Mouse (Mus musculus): ENCODE results near the gene BC048671. TPM values are rescaled to one million over a fixed set of nuclear protein-coding genes. Genes with fewer than 3 reads are reported as not detected.

BC048671 gene
- total and polyA plus RNA-seq, 3 experiments = not detected

DNA sequence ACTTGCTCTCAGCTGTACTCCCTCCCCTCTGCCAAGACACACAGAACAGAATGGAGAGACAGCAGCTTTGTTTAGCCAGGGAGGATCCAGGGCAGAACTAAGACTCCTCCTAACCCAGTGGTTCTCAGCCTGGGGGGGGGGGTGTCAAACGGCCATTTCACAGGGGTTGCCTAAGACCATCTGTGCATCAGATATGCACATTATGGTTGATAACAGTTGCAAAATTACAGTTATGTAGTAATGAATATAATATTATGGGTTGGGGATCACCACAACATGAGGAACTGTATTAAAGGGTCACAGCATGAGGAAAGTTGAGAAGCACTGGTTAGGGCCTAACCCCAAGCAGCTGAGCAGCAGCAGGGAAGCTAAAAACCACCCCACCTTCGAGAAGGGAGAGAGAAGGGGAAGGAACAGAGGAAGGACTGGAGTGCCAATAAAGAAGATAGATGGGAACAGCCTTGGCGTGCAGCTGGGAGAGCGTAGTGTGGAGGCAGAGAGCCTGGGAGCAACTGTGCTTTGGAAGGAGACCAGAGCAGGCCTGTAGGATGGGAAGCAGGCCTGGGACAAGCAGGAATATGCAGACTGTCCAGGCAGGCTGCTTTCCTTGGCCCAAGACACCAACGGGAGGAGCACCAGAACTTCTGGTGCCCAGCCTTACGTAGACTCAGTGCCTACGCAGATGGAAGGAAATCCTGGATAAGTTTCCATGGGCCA lies 18.6 kb downstream of the BC048671 start:
- H3K4me3 ChIP-seq (replicated peaks in 1 of 3; ENCODE audit: low read depth in 2 of 3, low read length in 2 of 3, poor library complexity in 1 of 3) = no peak overlapping the region
- no peaks in the 10 kb centered on the region for H3K4me1 ChIP-seq (ENCODE audit: control insufficient read depth in 1 of 2, insufficient read depth in 2 of 2)
- in situ Hi-C loops (cut with MboI; ENCODE audit: low pct_ligation_motif_present, low pct_unique_long_range_greater_than_20kb, low sequenced_read_pairs) = loop anchor here (10.0 kb wide), 1 partner anchor 635 kb away; no protein-coding TSS in a partner anchor
- peaks cover 36% of the 10 kb centered on the region for H3K27me3 ChIP-seq (replicated peaks)
- no peak for TF ChIP-seq MAFK (IDR thresholded peaks at IDR 0.05; ENCODE audit: insufficient replicate concordance, low read length)
- TF ChIP-seq MXI1 (IDR thresholded peaks at IDR 0.05; ENCODE audit: low read depth, low read length) = no peak
- no peak for TF ChIP-seq JUN (IDR thresholded peaks at IDR 0.05; ENCODE audit: insufficient read depth, low read depth, low read length)
- TF ChIP-seq KAT2A (IDR thresholded peaks at IDR 0.05; ENCODE audit: insufficient replicate concordance, low read length) = no peak
- no peak for TF ChIP-seq RCOR1 (conservative IDR thresholded peaks at IDR 0.05; ENCODE audit: low read depth, low read length)
- no peak for TF ChIP-seq UBTF (IDR thresholded peaks at IDR 0.05; ENCODE audit: low read depth, low read length)
- TF ChIP-seq SIN3A (IDR thresholded peaks at IDR 0.05; ENCODE audit: low read length) = no peak
- TF ChIP-seq CHD1 (IDR thresholded peaks at IDR 0.05; ENCODE audit: low read depth, low read length) = no peak
- no peaks in the 10 kb centered on the region for H3K36me3 ChIP-seq (replicated peaks in 1 of 2; ENCODE audit: control insufficient read depth in 1 of 2, insufficient read depth in 1 of 2, low read length in 1 of 2)
- H3K27ac ChIP-seq (ENCODE audit: insufficient read depth, low read depth) = no peak overlapping the region
- no peaks in the 10 kb centered on the region for H3K79me2 ChIP-seq (replicated peaks; ENCODE audit: control insufficient read depth, extremely low read depth, insufficient read depth, poor library complexity, severe bottlenecking)
- no peak for DNase-seq (ENCODE audit: extremely low read depth)
- no peak overlapping the region for H3K9ac ChIP-seq (ENCODE audit: insufficient read depth, low read depth)
- H3K9me3 ChIP-seq (replicated peaks; ENCODE audit: low read length) = peaks cover 6% of the 10 kb centered on the region
- dilution Hi-C loops (cut with MboI; ENCODE audit: extremely low pct_ligation_motif_present, extremely low pct_unique_long_range_greater_than_20kb, low sequenced_read_pairs) = no loop called here
- no peak overlapping the region for H3K4me2 ChIP-seq (ENCODE audit: insufficient read depth, low read depth, poor library complexity, severe bottlenecking)

DNA sequence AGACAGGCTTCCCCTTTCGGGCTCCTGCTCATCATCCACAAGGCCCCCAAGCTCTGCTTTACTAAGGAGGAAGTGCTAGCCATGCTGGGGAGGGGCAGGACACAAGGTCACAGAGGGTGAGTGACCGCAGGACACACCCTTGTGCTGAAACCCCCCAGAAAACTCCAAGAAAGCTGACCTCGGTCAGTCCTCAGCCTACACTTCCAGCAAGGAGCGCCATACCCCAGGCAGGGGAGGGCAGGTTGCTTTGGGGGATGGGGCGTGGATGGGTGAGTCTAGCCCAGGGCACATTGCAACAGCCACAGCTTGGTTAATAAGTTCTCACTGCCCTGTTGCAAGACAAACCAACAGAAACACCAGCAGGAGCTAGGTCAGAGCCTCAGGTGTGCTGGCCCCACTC lies 19.4 kb downstream of the BC048671 start:
- Histone ChIP-seq H3K4me2 (ENCODE audit: insufficient read depth, low read depth, poor library complexity, severe bottlenecking) (no peak overlapping the region), H3K27ac (ENCODE audit: insufficient read depth, low read depth) (no peak overlapping the region), H3K79me2 (replicated peaks; ENCODE audit: control insufficient read depth, extremely low read depth, insufficient read depth, poor library complexity, severe bottlenecking) (no peaks in the 10 kb centered on the region), H3K4me1 (ENCODE audit: control insufficient read depth in 1 of 2, insufficient read depth in 2 of 2) (peaks cover 0 to 2% of the 10 kb centered on the region in 2 experiments; a peak in 1 of 4 replicates), H3K9ac (ENCODE audit: insufficient read depth, low read depth) (no peak overlapping the region), H3K27me3 (replicated peaks) (peaks cover 44% of the 10 kb centered on the region), H3K4me3 (replicated peaks in 1 of 3; ENCODE audit: low read depth in 2 of 3, low read length in 2 of 3, poor library complexity in 1 of 3) (no peak overlapping the region), H3K36me3 (replicated peaks in 1 of 2; ENCODE audit: control insufficient read depth in 1 of 2, insufficient read depth in 1 of 2, low read length in 1 of 2) (no peaks in the 10 kb centered on the region), H3K9me3 (replicated peaks; ENCODE audit: low read length) (peaks cover 6% of the 10 kb centered on the region)
- DNase-seq (ENCODE audit: extremely low read depth) = no peak
- TF ChIP-seq MYC (IDR thresholded peaks at IDR 0.05; ENCODE audit: low read depth, low read length) = no peak
- no peak for TF ChIP-seq ZKSCAN1 (IDR thresholded peaks at IDR 0.05; ENCODE audit: borderline replicate concordance, low read depth, low read length)
- no peak for TF ChIP-seq EP300 (IDR thresholded peaks at IDR 0.05; ENCODE audit: low read length)
- no peak for TF ChIP-seq USF2 (conservative IDR thresholded peaks at IDR 0.05; ENCODE audit: low read depth, low read length)
- no peak for TF ChIP-seq SMC3 (IDR thresholded peaks at IDR 0.05; ENCODE audit: low read depth, low read length)
- no peak for TF ChIP-seq GABPA (IDR thresholded peaks at IDR 0.05; ENCODE audit: insufficient replicate concordance, low read depth, low read length)
- no peak for TF ChIP-seq CHD2 (IDR thresholded peaks at IDR 0.05; ENCODE audit: low read length)
- no peak for TF ChIP-seq MXI1 (IDR thresholded peaks at IDR 0.05; ENCODE audit: low read depth, low read length)
- no peak for TF ChIP-seq CTCF (conservative IDR thresholded peaks at IDR 0.05 in 1 of 2, IDR thresholded peaks at IDR 0.05 in 1 of 2; ENCODE audit: low read depth in 2 of 2, low read length in 2 of 2)
- no peak for TF ChIP-seq HCFC1 (IDR thresholded peaks at IDR 0.05; ENCODE audit: low read depth, low read length)
- no peak for TF ChIP-seq ZC3H11A (IDR thresholded peaks at IDR 0.05; ENCODE audit: low read depth, low read length)
- TF ChIP-seq RAD21 (IDR thresholded peaks at IDR 0.05; ENCODE audit: low read depth, low read length) = no peak
- TF ChIP-seq E2F4 (IDR thresholded peaks at IDR 0.05; ENCODE audit: insufficient replicate concordance, low read depth, low read length) = no peak
- TF ChIP-seq POLR2A (IDR thresholded peaks at IDR 0.05; ENCODE audit: low read depth, low read length) = no peak
- TF ChIP-seq RCOR1 (conservative IDR thresholded peaks at IDR 0.05; ENCODE audit: low read depth, low read length) = no peak
- TF ChIP-seq NRF1 (IDR thresholded peaks at IDR 0.05; ENCODE audit: low read depth, low read length) = no peak
- TF ChIP-seq JUND (conservative IDR thresholded peaks at IDR 0.05; ENCODE audit: low read depth, low read length) = no peak
- in situ Hi-C loops (cut with MboI; ENCODE audit: low pct_ligation_motif_present, low pct_unique_long_range_greater_than_20kb, low sequenced_read_pairs) = loop anchor here (10.0 kb wide), 1 partner anchor 636 kb away; no protein-coding TSS in a partner anchor
- dilution Hi-C loops (cut with MboI; ENCODE audit: extremely low pct_ligation_motif_present, extremely low pct_unique_long_range_greater_than_20kb, low sequenced_read_pairs) = no loop called here

Measured in CH12.LX (cell line).